Mouse (Mus musculus) limb, embryonic 10.5 days (tissue): Measurements from ENCODE around the gene Lin37. TPM values are rescaled to one million over a fixed set of nuclear protein-coding genes. Genes with fewer than 3 reads are reported as not detected.

Experiments used
- microRNA-seq: library from miRNA; unstranded; fragments of <30 nt; microRNA quantifications from one replicate; pipeline ENCODE4, GENCODE M21; 2017
- polyA plus RNA-seq: library from polyadenylated mRNA; unstranded; fragments of >200 nt; fragmentation: Nextera tagmentation; extraction: Ambion mirVana; gene quantifications from 2 replicates; pipeline ENCODE4 v1.2.1, GENCODE M21; 2016

The Lin37 gene
- polyA plus RNA-seq, 1 experiment from 2014 or later, result 45.6 TPM

Small RNA genes lying within 50 kb of the gene (microRNA-seq; reads per million reads assigned to microRNA genes)
- gene Gm38670 (not detected), gene Mir3569 (not detected)

Other genes starting within 250 kb of the Lin37 start
- 52.9 and 92.3 TPM in 2 replicates for gene Syne4, start 245.0 kb downstream of the Lin37 start, polyA plus RNA-seq
- 2.1 and 4.2 TPM in 2 replicates for gene E130208F15Rik, start 238.1 kb downstream of the Lin37 start, polyA plus RNA-seq
- gene Sdhaf1, start 235.9 kb downstream of the Lin37 start, polyA plus RNA-seq, result 18.3 and 18.4 TPM in 2 replicates
- gene Lrfn3, start 197.1 kb downstream of the Lin37 start, polyA plus RNA-seq, result 4.0 and 4.2 TPM in 2 replicates
- 7.6 and 8.6 TPM in 2 replicates for gene Tyrobp, start 146.1 kb downstream of the Lin37 start, polyA plus RNA-seq
- not detected in 2 replicates for gene Hcst, start 140.0 kb downstream of the Lin37 start, polyA plus RNA-seq
- gene Nfkbid, start 138.1 kb downstream of the Lin37 start, polyA plus RNA-seq, result 0.55 and 1.2 TPM in 2 replicates
- gene Aplp1, start 114.3 kb downstream of the Lin37 start, polyA plus RNA-seq, result 8.4 and 13.4 TPM in 2 replicates
- gene Kirrel2, start 102.1 kb downstream of the Lin37 start, polyA plus RNA-seq, result not detected in 2 replicates
- gene Nphs1, start 101.5 kb downstream of the Lin37 start, polyA plus RNA-seq, result not detected in 2 replicates
- gene Prodh2, start 66.2 kb downstream of the Lin37 start, polyA plus RNA-seq, result not detected in 2 replicates
- gene Arhgap33, start 24.8 kb downstream of the Lin37 start, polyA plus RNA-seq, result 14.0 and 17.1 TPM in 2 replicates
- gene Hspb6, start 7.7 kb downstream of the Lin37 start, polyA plus RNA-seq, result 4.7 and 7.0 TPM in 2 replicates
- 17.8 and 21.6 TPM in 2 replicates for gene Proser3, start 7.5 kb downstream of the Lin37 start, polyA plus RNA-seq
- gene U2af1l4, start 3.5 kb upstream of the Lin37 start, polyA plus RNA-seq, result 92.5 and 100 TPM in 2 replicates
- gene Gm49396, start 3.5 kb upstream of the Lin37 start, polyA plus RNA-seq, result 13.4 and 15.3 TPM in 2 replicates
- 120 and 121 TPM in 2 replicates for gene Psenen, start 3.8 kb upstream of the Lin37 start, polyA plus RNA-seq
- 5.7 and 6.5 TPM in 2 replicates for gene Igflr1, start 5.6 kb upstream of the Lin37 start, polyA plus RNA-seq
- 10.2 and 10.6 TPM in 2 replicates for gene Kmt2b, start 28.9 kb upstream of the Lin37 start, polyA plus RNA-seq
- 0.15 and 0.45 TPM in 2 replicates for gene Zbtb32, start 39.1 kb upstream of the Lin37 start, polyA plus RNA-seq
- 7.9 and 8.2 TPM in 2 replicates for gene Upk1a, start 53.0 kb upstream of the Lin37 start, polyA plus RNA-seq
- 776 and 820 TPM in 2 replicates for gene Cox6b1, start 66.3 kb upstream of the Lin37 start, polyA plus RNA-seq
- gene Etv2, start 76.0 kb upstream of the Lin37 start, polyA plus RNA-seq, result 1.3 and 2.5 TPM in 2 replicates
- gene Rbm42, start 90.5 kb upstream of the Lin37 start, polyA plus RNA-seq, result 150 and 151 TPM in 2 replicates
- gene Haus5, start 105.2 kb upstream of the Lin37 start, polyA plus RNA-seq, result 84.1 and 84.8 TPM in 2 replicates
- not detected in 2 replicates for gene Pmis2, start 111.8 kb upstream of the Lin37 start, polyA plus RNA-seq
- not detected in 2 replicates for gene 2200002J24Rik, start 139.1 kb upstream of the Lin37 start, polyA plus RNA-seq
- gene Atp4a, start 152.4 kb upstream of the Lin37 start, polyA plus RNA-seq, result 0.08 and 0.38 TPM in 2 replicates
- 153 and 159 TPM in 2 replicates for gene Tmem147, start 169.7 kb upstream of the Lin37 start, polyA plus RNA-seq
- 0.43 TPM in 1 of 2 replicates, not detected in the other for gene Gapdhs, start 183.8 kb upstream of the Lin37 start, polyA plus RNA-seq
- gene Sbsn, start 191.6 kb upstream of the Lin37 start, polyA plus RNA-seq, result 1.1 and 1.4 TPM in 2 replicates
- not detected in 2 replicates for gene Dmkn, start 203.9 kb upstream of the Lin37 start, polyA plus RNA-seq
- gene Krtdap, start 228.1 kb upstream of the Lin37 start, polyA plus RNA-seq, result not detected in 2 replicates